Mouse (Mus musculus) embryo, embryonic 9.5 days (tissue): ENCODE measurements at regions not wholly inside any gene's neighbourhood (a gene's known extent, or its start where the extent isn't known, plus 50 kb on each side); places are given as distances from the start of the nearest gene placed in this dataset.
A peak's percentile ranks its signal among the peaks of the same experiment; 100 is the strongest.

Experiments
- DNase-seq: peaks from one replicate; pipeline ENCODE4 v3.0.0-alpha.2; 2017; ENCODE audit errors: extremely low spot score

GRCm38 (mm10) chr8:128218886-128219285, 139.5 kb upstream of the Nrp1 start:
- no peak for DNase-seq

- DNase-seq, result no peak
Measured at GRCm38 (mm10) chr8:128219539-128219938, 138.9 kb upstream of the Nrp1 start.

- no peak for DNase-seq
Measured at GRCm38 (mm10) chr8:128223092-128223491, 135.3 kb upstream of the Nrp1 start.

- DNase-seq, result no peak
Measured at GRCm38 (mm10) chr8:128223522-128223921, 134.9 kb upstream of the Nrp1 start.

GRCm38 (mm10) chr8:128225123-128225522, 133.3 kb upstream of the Nrp1 start:
- DNase-seq, result no peak

DNA sequence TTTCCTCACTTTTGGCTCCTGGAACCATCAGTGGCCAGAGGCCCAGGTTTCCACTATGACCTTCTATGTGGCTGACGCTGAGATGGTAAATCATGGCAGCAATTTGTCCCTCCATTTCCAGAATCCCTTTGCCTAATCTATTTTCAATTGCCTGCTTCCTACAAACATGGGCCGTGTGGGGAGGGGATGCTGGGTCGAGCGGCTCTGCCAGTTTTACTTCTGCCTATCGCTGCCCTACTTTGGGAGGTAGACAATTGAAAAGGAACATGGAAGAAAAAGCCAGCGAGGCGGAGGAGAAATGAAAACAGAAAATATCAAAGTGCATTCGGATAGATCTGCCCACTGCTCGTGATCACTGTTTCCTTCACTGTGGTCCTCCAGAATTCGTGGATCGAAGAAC, 123.3 kb upstream of the Nrp1 start:
- no peak for DNase-seq

DNA sequence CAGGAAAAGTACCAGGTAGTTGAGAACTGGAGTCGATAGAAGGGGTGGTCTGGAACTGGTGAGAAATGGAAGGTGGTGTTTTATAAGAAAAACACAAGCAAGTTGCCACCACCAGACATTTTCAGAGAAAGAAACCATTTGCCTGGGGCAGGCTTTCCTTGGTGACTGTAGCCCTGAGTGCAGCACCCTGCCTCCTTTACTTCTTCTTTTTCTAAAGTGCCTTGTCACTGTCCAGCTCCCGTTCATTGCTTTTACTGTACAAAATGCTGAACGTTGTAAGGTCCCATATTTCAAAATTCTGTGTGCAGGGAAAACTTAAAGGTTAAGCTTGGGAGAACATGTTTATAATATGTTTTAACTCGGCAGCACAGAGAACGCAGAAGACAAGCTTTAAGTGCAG, 122.9 kb upstream of the Nrp1 start:
- DNase-seq, result no peak

GRCm38 (mm10) chr8:128236097-128236496, 122.3 kb upstream of the Nrp1 start:
- DNase-seq, result no peak

GRCm38 (mm10) chr8:128238948-128239347, 119.5 kb upstream of the Nrp1 start:
- no peak for DNase-seq

- DNase-seq, result no peak
Measured at GRCm38 (mm10) chr8:128239783-128240182, 118.6 kb upstream of the Nrp1 start.

DNA sequence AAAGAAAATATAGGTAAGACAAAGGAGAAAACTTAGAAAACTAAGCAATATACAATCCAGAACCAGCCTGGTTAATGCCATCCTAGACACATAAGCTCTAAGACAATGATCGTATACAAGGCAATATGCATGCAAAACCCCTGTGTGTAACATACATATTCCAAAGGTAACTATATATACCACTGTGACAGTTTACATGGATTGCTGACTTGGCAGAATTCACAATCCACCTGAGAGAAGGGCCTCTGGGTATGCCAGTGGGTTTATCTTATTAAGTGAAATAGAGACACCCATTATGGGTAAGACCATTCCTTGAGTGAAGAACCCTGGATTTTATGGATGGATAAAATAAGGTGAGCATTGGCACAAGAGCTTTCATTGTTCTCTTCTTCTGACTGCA, 117.2 kb upstream of the Nrp1 start:
- no peak for DNase-seq

DNA sequence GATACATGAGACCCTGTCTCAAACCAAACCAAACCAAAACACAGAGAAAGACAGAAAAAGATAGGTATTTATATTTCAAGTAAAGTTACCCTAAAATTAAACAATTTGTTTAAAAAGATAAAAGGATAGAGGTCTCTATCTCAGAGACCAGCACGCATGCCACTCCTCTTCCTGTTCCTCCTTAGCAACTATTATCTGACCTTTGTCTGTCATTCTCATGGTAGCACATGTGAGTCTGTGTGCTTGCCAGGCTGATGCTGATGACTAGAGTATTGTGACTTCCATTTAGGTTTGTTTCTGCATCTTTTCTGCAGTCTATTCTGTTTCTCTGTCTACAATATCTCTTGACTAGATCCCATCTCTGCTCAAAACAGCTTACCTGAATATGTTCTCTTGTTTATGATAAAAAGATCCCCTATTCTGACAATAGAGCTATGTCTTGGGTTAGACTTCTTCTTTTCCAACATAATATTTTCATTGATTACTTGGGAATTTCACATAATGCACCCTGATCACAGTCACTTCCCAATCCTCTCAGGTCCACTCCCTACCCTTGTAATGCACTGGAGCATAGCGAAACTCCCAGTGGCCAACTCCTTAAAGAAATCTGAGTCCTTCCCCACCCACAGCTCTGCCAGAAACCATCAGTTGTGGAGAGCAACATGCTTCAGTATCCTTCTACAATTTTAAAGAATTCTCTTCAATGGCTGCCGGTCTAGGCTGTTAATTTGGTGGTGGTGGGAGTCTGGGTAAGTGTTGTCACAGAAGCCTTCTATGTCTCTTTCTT, 115.7 kb upstream of the Nrp1 start:
- no peak for DNase-seq

- no peak for DNase-seq
Measured at GRCm38 (mm10) chr8:128251723-128252122, 106.7 kb upstream of the Nrp1 start.

- DNase-seq, result no peak
Measured at GRCm38 (mm10) chr8:128260836-128261235, 97.6 kb upstream of the Nrp1 start.

GRCm38 (mm10) chr8:128261367-128261766, 97.0 kb upstream of the Nrp1 start:
- DNase-seq, result no peak

GRCm38 (mm10) chr8:128263251-128263947, 95.0 kb upstream of the Nrp1 start:
- no peak for DNase-seq

- DNase-seq, result peak; percentile 24
Measured at GRCm38 (mm10) chr8:128267261-128267660, 91.1 kb upstream of the Nrp1 start.

GRCm38 (mm10) chr8:128268010-128268409, 90.4 kb upstream of the Nrp1 start:
- DNase-seq, result no peak

GRCm38 (mm10) chr8:128269546-128269945, 88.9 kb upstream of the Nrp1 start:
- DNase-seq, result no peak

DNA sequence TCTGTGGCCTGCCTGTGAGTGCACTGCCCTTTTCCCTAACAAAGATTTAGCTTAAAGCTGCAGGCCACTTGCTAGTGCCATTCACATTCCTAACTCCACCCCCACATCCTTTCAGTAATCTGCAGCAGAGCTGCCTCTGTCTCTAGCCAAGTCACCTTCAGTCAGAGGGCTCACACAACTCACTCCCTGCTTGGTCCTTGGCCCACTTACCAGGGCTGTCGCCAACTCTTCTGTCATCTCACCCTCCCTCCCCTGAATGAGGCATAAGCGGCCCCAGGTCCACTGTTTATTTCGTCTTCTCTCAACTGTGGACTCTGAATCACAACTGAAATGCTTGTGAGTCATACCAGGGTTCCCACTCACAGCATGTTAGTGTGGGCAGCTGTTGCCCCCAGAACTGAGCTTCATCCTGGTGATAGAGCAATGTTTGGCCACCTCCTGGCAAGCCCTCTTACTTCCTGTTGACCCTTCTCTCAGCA, 85.5 kb upstream of the Nrp1 start:
- DNase-seq, result peak; percentile 15

DNA sequence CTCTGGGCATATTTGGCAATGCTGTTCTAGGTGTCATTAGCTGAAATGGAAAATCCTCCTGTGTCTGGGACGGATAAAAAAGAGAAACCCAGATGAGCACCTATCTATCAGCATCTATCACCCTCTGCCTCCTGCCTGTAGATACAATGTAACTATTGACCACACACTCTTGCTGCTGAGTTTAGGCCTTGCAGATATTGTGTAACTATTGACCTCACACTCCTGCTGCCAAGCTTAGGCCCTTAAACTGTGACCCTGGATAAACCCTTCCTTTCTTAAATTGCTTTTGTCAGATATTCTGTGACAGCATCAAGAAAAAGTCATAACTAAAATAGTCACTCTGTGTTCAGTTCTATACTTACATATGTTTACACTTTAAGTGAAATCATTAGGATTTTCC, 81.9 kb upstream of the Nrp1 start:
- DNase-seq, result no peak

GRCm38 (mm10) chr8:128282802-128283201, 75.6 kb upstream of the Nrp1 start:
- DNase-seq, result no peak

DNA sequence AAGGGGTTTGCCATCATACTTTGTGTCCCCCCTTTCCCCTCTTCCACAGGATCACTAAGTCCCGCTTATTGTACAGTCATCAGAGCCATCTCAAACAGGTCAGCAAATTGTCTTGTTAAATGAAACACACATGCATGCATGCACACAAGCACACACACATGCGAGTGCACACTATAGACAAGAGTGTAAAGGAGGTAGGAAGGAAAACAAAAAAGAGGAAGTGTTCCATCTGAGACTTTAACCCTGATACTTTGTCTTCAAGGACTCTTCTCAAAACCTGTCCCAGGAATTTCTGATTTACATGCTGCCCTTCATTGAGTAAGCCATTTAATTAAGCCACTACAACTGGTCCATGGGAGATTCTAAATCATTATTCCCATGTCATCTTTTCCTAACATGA, 75.0 kb upstream of the Nrp1 start:
- DNase-seq, result no peak
